Mouse (Mus musculus): ENCODE results near the gene Eid1. TPM values are rescaled to one million over a fixed set of nuclear protein-coding genes. Genes with fewer than 3 reads are reported as not detected.

Gene Eid1
- total RNA-seq, 2 experiments from 2014 or later, result 209 to 229 TPM

DNA sequence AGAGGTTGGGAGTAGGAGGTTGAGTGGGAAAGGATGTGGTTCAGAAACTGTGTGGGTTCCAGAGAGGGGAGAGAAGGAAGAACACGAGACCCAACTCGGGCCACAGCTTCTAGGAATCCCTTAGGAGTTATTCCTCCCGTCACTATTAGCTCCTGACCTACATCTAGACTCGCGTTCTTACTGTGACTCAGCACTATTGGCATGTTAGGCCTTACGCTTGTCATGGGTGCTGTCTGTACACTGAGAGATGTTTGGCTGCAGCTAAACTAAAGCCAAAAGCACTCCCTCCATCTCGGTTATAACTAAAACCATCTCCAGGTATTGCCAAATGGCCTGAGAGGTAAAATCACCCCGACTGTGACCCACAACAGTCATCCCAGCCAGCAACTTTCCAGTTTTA, 43.7 kb downstream of the Eid1 start:
- no peak overlapping the region for H3K4me3 ChIP-seq
- TF ChIP-seq CTCF (IDR thresholded peaks at IDR 0.05), result no peak
- DNase-seq (ENCODE audit: extremely low spot score in 1 of 2, low spot score in 2 of 2), result no peak
- intact Hi-C loops (cut with DNase I), result no loop called here
- H3K27ac ChIP-seq, result no peak overlapping the region

DNA sequence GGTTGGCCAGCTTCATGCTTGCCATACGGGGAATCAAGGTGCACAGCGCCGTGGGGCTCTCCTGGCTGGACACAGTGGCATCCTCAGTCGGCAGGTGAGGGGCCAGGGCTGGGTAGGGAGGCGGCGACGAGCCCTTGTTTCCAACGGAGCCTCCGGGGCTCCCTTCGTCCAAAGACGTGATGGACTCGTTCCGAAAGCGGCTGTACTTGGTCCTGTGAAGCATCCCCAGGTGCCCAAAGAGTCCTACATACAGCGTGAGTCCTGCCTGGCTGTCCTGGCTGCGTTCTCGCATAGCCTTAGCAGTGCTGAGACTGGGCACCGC, 50.2 kb downstream of the Eid1 start:
- peak overlapping the region; percentile 19; the same call in 1 of the 2 replicates for H3K27ac ChIP-seq
- DNase-seq (ENCODE audit: extremely low spot score in 1 of 2, low spot score in 2 of 2), result no peak
- H3K4me3 ChIP-seq, result peak overlapping the region; percentile 57
- no peak for TF ChIP-seq CTCF (IDR thresholded peaks at IDR 0.05)
- intact Hi-C loops (cut with DNase I), result no loop called here

GRCm38 (mm10) chr2:125723408-125724085, 50.7 kb downstream of the Eid1 start:
- intact Hi-C loops (cut with DNase I), result loop anchor here (2.0 kb wide), 1 partner anchor 51 kb away; the partner anchor contains the start of gene Eid1
- Histone ChIP-seq H3K4me3 (peak overlapping the region; percentile 57), H3K27ac (peak overlapping the region; percentile 34; the same call in 1 of the 2 replicates)
- peak; percentile 22 for TF ChIP-seq CTCF (IDR thresholded peaks at IDR 0.05)
- DNase-seq (ENCODE audit: extremely low spot score in 1 of 2, low spot score in 2 of 2), result peak; percentile 36 to 42

GRCm38 (mm10) chr2:125724086-125724430, 51.2 kb downstream of the Eid1 start, which contains the start of gene Shc4:
TSS of gene Shc4 (minus strand) at chr2:125724148.
- TF ChIP-seq CTCF (IDR thresholded peaks at IDR 0.05), result no peak
- Histone ChIP-seq H3K4me3 (peak within 1 kb of the TSS; percentile 57), H3K27ac (peak within 1 kb of the TSS; percentile 34; the same call in 1 of the 2 replicates)
- intact Hi-C loops (cut with DNase I), result loop anchor here (2.0 kb wide), 1 partner anchor 51 kb away; the partner anchor contains the start of gene Eid1
- peak in 1 of 2 experiments; percentile 20 for DNase-seq (ENCODE audit: extremely low spot score in 1 of 2, low spot score in 2 of 2)

Other genes starting within 250 kb of the Eid1 start
- under 1 TPM; 0.23 to 0.28 TPM for gene Gm9913, start 168.0 kb upstream of the Eid1 start, total RNA-seq (2021)
- 1 to 10 TPM; 5.6 to 7.0 TPM for gene Fbn1, start 165.1 kb upstream of the Eid1 start, total RNA-seq (2021)
- 1 to 10 TPM; 2.6 TPM for gene Cep152, start 48.0 kb upstream of the Eid1 start, total RNA-seq (2021)
- 1 to 10 TPM; 4.6 to 5.5 TPM for gene Shc4, start 51.1 kb downstream of the Eid1 start, total RNA-seq (2021)
- 100 to 1,000 TPM in 1 of 2 experiments, 10 to 100 TPM in 1; 97.4 to 100 TPM for gene Secisbp2l, start 109.8 kb downstream of the Eid1 start, total RNA-seq (2021)
- 10 to 100 TPM; 23.0 to 27.1 TPM for gene Galk2, start 186.0 kb downstream of the Eid1 start, total RNA-seq (2021)
- 100 to 1,000 TPM in 1 of 2 experiments, 10 to 100 TPM in 1; 99.4 to 107 TPM for gene Cops2, start 186.0 kb downstream of the Eid1 start, total RNA-seq (2021)